Mouse (Mus musculus) forebrain, embryonic 10.5 days (tissue): ENCODE data around the gene Taar8c. TPM values are rescaled to one million over a fixed set of nuclear protein-coding genes. Genes with fewer than 3 reads are reported as not detected.
"Not testable (repeated sequence)": the region's sequence is repeated elsewhere in the genome, so short reads cannot be mapped to it uniquely, and the experiment has no call there.

Experiments used
- DNase-seq: peaks from one replicate; pipeline ENCODE4 v3.0.0-alpha.2; 2017; ENCODE audit warnings: low spot score; ENCODE audit errors: extremely low spot score
- H3K27ac ChIP-seq: fragments of 300-500 bp; sonication (generic); 2 replicates; pipeline ENCODE4 v1.5.1; 2016; ENCODE audit warnings: mild to moderate bottlenecking
- H3K27me3 ChIP-seq: fragments of 300-500 bp; sonication (generic); 2 replicates; pipeline ENCODE4 v1.6.1; 2016; ENCODE audit warnings: mild to moderate bottlenecking; ENCODE audit not compliant: poor library complexity, severe bottlenecking
- H3K36me3 ChIP-seq: fragments of 300-500 bp; sonication (generic); replicated peaks from 2 replicates; pipeline ENCODE4 v1.6.1; 2016; ENCODE audit warnings: mild to moderate bottlenecking, moderate library complexity
- H3K4me1 ChIP-seq: fragments of 300-500 bp; sonication (generic); 2 replicates; pipeline ENCODE4 v1.6.1; 2016
- H3K4me3 ChIP-seq: fragments of 300-500 bp; sonication (generic); 2 replicates; pipeline ENCODE4 v1.5.1; 2016; ENCODE audit warnings: mild to moderate bottlenecking, moderate library complexity
- H3K9me3 ChIP-seq: fragments of 300-500 bp; sonication (generic); 2 replicates; pipeline ENCODE4 v1.6.1; 2016; ENCODE audit warnings: mild to moderate bottlenecking, moderate library complexity
- WGBS: fragments of 180-500 bp; shearing (Covaris S2); methylation state at CpG from one replicate; pipeline ENCODE4 v1.1.7; 2016; 5-methylcytosine and 5-hydroxymethylcytosine counted together
- polyA plus RNA-seq: library from polyadenylated mRNA; unstranded; fragments of >200 nt; fragmentation: Nextera tagmentation; extraction: Ambion mirVana; gene quantifications from 2 replicates; pipeline ENCODE4 v1.2.1, GENCODE M21; 2016

Gene Taar8c
- polyA plus RNA-seq, 1 experiment from 2014 or later, result not detected

- no peaks in the 10 kb centered on the region for H3K27me3 ChIP-seq
- no peak overlapping the region for H3K4me3 ChIP-seq
- no peak for DNase-seq
- no peaks in the 10 kb centered on the region for H3K9me3 ChIP-seq
- H3K36me3 ChIP-seq, result no peaks in the 10 kb centered on the region
- H3K27ac ChIP-seq, result no peak overlapping the region
- peaks cover 27% of the 10 kb centered on the region for H3K4me1 ChIP-seq
- WGBS, result 62% methylated on average over 5 of the region's 5 CpGs
These were observed 6.0 kb upstream of the Taar8c start for GRCm38 (mm10) chr10:24107747-24108146.

- not testable (repeated sequence) for H3K36me3 ChIP-seq, H3K4me3 ChIP-seq, H3K9me3 ChIP-seq, DNase-seq, H3K27ac ChIP-seq, H3K27me3 ChIP-seq
- H3K4me1 ChIP-seq, result peaks cover 16% of the 10 kb centered on the region
- WGBS, result 42% methylated on average over 1 of the region's 1 CpGs
These were observed 1.6 kb upstream of the Taar8c start for GRCm38 (mm10) chr10:24103299-24103698.

- WGBS, result 54% methylated on average over 2 of the region's 2 CpGs
- not testable (repeated sequence) for H3K4me3 ChIP-seq, H3K9me3 ChIP-seq, H3K36me3 ChIP-seq, H3K4me1 ChIP-seq, H3K27ac ChIP-seq, DNase-seq, H3K27me3 ChIP-seq
These were observed 4.7 kb downstream of the Taar8c start for GRCm38 (mm10) chr10:24097010-24097409.

GRCm38 (mm10) chr10:24092194-24092593 lies 9.5 kb downstream of the Taar8c start, which contains the start of gene Taar8b:
Gene Taar8b, minus strand, starts transcription at chr10:24092294.
- H3K27ac ChIP-seq, result no peak within 1 kb of the TSS
- DNase-seq, result no peak
- H3K4me1 ChIP-seq, result no peaks in the 10 kb centered on the region
- H3K36me3 ChIP-seq, result no peaks in the 10 kb centered on the region
- no peaks in the 10 kb centered on the region for H3K27me3 ChIP-seq
- no peaks in the 10 kb centered on the region for H3K9me3 ChIP-seq
- 81% methylated on average over 2 of the region's 2 CpGs for WGBS
- H3K4me3 ChIP-seq, result no peak within 1 kb of the TSS

GRCm38 (mm10) chr10:24087168-24087567 lies 14.5 kb downstream of the Taar8c start:
- no peak for DNase-seq
- H3K27me3 ChIP-seq, result no peaks in the 10 kb centered on the region
- H3K36me3 ChIP-seq, result no peaks in the 10 kb centered on the region
- H3K27ac ChIP-seq, result no peak overlapping the region
- no peak overlapping the region for H3K4me3 ChIP-seq
- 89% methylated on average over 2 of the region's 2 CpGs for WGBS
- H3K9me3 ChIP-seq, result no peaks in the 10 kb centered on the region
- peaks cover 6% of the 10 kb centered on the region; the same call in 1 of the 2 replicates for H3K4me1 ChIP-seq

GRCm38 (mm10) chr10:24086555-24086954 lies 15.2 kb downstream of the Taar8c start:
- Histone ChIP-seq H3K36me3 (no peaks in the 10 kb centered on the region), H3K27ac (no peak overlapping the region), H3K4me1 (peaks cover 6% of the 10 kb centered on the region; the same call in 1 of the 2 replicates), H3K9me3 (no peaks in the 10 kb centered on the region), H3K27me3 (no peaks in the 10 kb centered on the region), H3K4me3 (no peak overlapping the region)
- no peak for DNase-seq
- WGBS, result 92% methylated on average over 5 of the region's 5 CpGs

GRCm38 (mm10) chr10:24085936-24086335 lies 15.8 kb downstream of the Taar8c start:
- no peaks in the 10 kb centered on the region for H3K27me3 ChIP-seq
- H3K4me1 ChIP-seq, result peaks cover 6% of the 10 kb centered on the region; the same call in 1 of the 2 replicates
- no peaks in the 10 kb centered on the region for H3K36me3 ChIP-seq
- WGBS, result 64% methylated on average over 5 of the region's 5 CpGs
- no peaks in the 10 kb centered on the region for H3K9me3 ChIP-seq
- no peak overlapping the region for H3K27ac ChIP-seq
- no peak for DNase-seq
- no peak overlapping the region for H3K4me3 ChIP-seq

- DNase-seq, result peak; percentile 33
- no peaks in the 10 kb centered on the region for H3K36me3 ChIP-seq
- no peak overlapping the region for H3K4me3 ChIP-seq
- WGBS, result 44% methylated on average over 3 of the region's 3 CpGs
- H3K9me3 ChIP-seq, result no peaks in the 10 kb centered on the region
- H3K27me3 ChIP-seq, result no peaks in the 10 kb centered on the region
- H3K27ac ChIP-seq, result no peak overlapping the region
- H3K4me1 ChIP-seq, result no peaks in the 10 kb centered on the region
These were observed 21.5 kb downstream of the Taar8c start for GRCm38 (mm10) chr10:24080166-24080565.

- H3K9me3 ChIP-seq, H3K36me3 ChIP-seq, H3K4me1 ChIP-seq, H3K27me3 ChIP-seq, H3K4me3 ChIP-seq, DNase-seq, H3K27ac ChIP-seq: not testable (repeated sequence)
- 86% methylated on average over 2 of the region's 4 CpGs for WGBS
These were observed 25.5 kb downstream of the Taar8c start, which contains the start of gene Taar8a for GRCm38 (mm10) chr10:24076200-24076599. Gene Taar8a, plus strand, starts transcription at chr10:24076500.

- not testable (repeated sequence) for H3K4me1 ChIP-seq, H3K36me3 ChIP-seq, DNase-seq, H3K4me3 ChIP-seq, H3K27ac ChIP-seq, H3K9me3 ChIP-seq, H3K27me3 ChIP-seq
- WGBS, result 64% methylated on average over 2 of the region's 2 CpGs
These were observed 27.0 kb downstream of the Taar8c start for GRCm38 (mm10) chr10:24074751-24075150.

GRCm38 (mm10) chr10:24058986-24059385 lies 42.7 kb downstream of the Taar8c start:
- H3K4me3 ChIP-seq, result no peak overlapping the region
- no peak overlapping the region for H3K27ac ChIP-seq
- 87% methylated on average over 3 of the region's 3 CpGs for WGBS
- no peak for DNase-seq
- H3K9me3 ChIP-seq, result peaks cover 4% of the 10 kb centered on the region; the same call in 1 of the 2 replicates
- no peaks in the 10 kb centered on the region for H3K4me1 ChIP-seq
- H3K36me3 ChIP-seq, result no peaks in the 10 kb centered on the region
- no peaks in the 10 kb centered on the region for H3K27me3 ChIP-seq

- no peak overlapping the region for H3K27ac ChIP-seq
- H3K36me3 ChIP-seq, result no peaks in the 10 kb centered on the region
- H3K4me3 ChIP-seq, result no peak overlapping the region
- no peaks in the 10 kb centered on the region for H3K4me1 ChIP-seq
- H3K9me3 ChIP-seq, result no peaks in the 10 kb centered on the region
- WGBS, result 78% methylated on average over 5 of the region's 5 CpGs
- no peaks in the 10 kb centered on the region for H3K27me3 ChIP-seq
- no peak for DNase-seq
These were observed 49.7 kb downstream of the Taar8c start for GRCm38 (mm10) chr10:24052039-24052438.
